Mouse (Mus musculus) neural tube, embryonic 14.5 days (tissue): ENCODE results near the gene Psme3. TPM values are rescaled to one million over a fixed set of nuclear protein-coding genes. Genes with fewer than 3 reads are reported as not detected.
"Not testable (repeated sequence)": the region's sequence is repeated elsewhere in the genome, so short reads cannot be mapped to it uniquely, and the experiment has no call there.

ENCODE experiments used
- ATAC-seq: fragments of 200-750 bp; cut with Nextera tagmentation; 2 replicates; pipeline ENCODE4 v1.8.0; 2017; ENCODE audit warnings: low read depth, mild to moderate bottlenecking, moderate TSS enrichment, moderate library complexity
- H3K27ac ChIP-seq: fragments of 300-500 bp; sonication (generic); 2 replicates; pipeline ENCODE4 v1.5.1; 2014; ENCODE audit warnings: low read depth, mild to moderate bottlenecking, control low read depth, low read length, moderate library complexity, mixed read lengths
- H3K27me3 ChIP-seq: fragments of 300-500 bp; sonication (generic); 2 replicates; pipeline ENCODE4 v1.6.1; 2014; ENCODE audit warnings: low read length; ENCODE audit not compliant: control insufficient read depth, insufficient read depth
- H3K36me3 ChIP-seq: fragments of 300-500 bp; sonication (generic); 2 replicates; pipeline ENCODE4 v1.6.1; 2014; ENCODE audit warnings: low read length, mixed read lengths; ENCODE audit not compliant: control insufficient read depth, insufficient read depth
- H3K4me1 ChIP-seq: fragments of 300-500 bp; sonication (generic); 2 replicates; pipeline ENCODE4 v1.6.1; 2014; ENCODE audit warnings: low read length; ENCODE audit not compliant: control insufficient read depth, insufficient read depth
- H3K4me2 ChIP-seq: fragments of 300-500 bp; sonication (generic); 2 replicates; pipeline ENCODE4 v1.6.1; 2014; ENCODE audit warnings: mild to moderate bottlenecking, low read depth, low read length, control low read depth
- H3K4me3 ChIP-seq: fragments of 300-500 bp; sonication (generic); 2 replicates; pipeline ENCODE4 v1.5.1; 2014; ENCODE audit warnings: low read depth, low read length, control low read depth, mixed read lengths
- H3K9ac ChIP-seq: fragments of 300-500 bp; sonication (generic); replicated peaks from 2 replicates; pipeline ENCODE4 v1.6.1; 2014; ENCODE audit warnings: low read depth, mild to moderate bottlenecking, control low read depth, low read length, mixed read lengths
- H3K9me3 ChIP-seq: fragments of 300-500 bp; sonication (generic); 2 replicates; pipeline ENCODE4 v1.6.1; 2016; ENCODE audit warnings: low read length; ENCODE audit not compliant: control insufficient read depth
- WGBS: fragments of 180-500 bp; shearing (Covaris S2); extraction: QIAGEN DNeasy Blood & Tissue Kit; methylation state at CpG from one replicate; pipeline ENCODE4 v1.1.7; 2014; 5-methylcytosine and 5-hydroxymethylcytosine counted together
- polyA plus RNA-seq: library from polyadenylated mRNA; unstranded; fragments of >200 nt; fragmentation: Nextera tagmentation; extraction: Ambion mirVana; gene quantifications from 2 replicates; pipeline ENCODE4 v1.2.1, GENCODE M21; 2014

Psme3 gene
- polyA plus RNA-seq, 1 experiment from 2014 or later, result 73.3 TPM

DNA sequence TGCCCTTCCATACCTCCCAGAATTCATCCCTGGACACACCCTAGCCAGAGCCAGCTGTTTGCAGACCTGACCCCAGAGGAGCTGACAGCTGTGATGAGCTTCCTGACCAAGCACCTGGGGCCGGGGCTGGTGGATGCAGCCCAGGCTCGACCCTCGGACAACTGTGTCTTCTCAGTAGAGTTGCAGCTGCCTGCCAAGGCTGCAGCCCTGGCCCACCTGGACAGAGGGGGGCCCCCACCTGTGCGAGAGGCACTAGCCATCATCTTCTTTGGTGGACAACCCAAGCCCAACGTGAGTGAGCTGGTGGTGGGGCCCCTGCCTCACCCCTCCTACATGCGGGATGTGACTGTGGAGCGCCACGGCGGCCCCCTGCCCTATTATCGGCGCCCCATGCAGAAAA is 9.2 kb downstream of the Psme3 start:
- H3K9ac ChIP-seq, H3K9me3 ChIP-seq, ATAC-seq, H3K27me3 ChIP-seq, H3K4me1 ChIP-seq, H3K4me3 ChIP-seq, H3K27ac ChIP-seq, H3K4me2 ChIP-seq: not testable (repeated sequence)
- H3K36me3 ChIP-seq, result peaks cover 54% of the 10 kb centered on the region
- 92% methylated on average over 11 of the region's 11 CpGs for WGBS

DNA sequence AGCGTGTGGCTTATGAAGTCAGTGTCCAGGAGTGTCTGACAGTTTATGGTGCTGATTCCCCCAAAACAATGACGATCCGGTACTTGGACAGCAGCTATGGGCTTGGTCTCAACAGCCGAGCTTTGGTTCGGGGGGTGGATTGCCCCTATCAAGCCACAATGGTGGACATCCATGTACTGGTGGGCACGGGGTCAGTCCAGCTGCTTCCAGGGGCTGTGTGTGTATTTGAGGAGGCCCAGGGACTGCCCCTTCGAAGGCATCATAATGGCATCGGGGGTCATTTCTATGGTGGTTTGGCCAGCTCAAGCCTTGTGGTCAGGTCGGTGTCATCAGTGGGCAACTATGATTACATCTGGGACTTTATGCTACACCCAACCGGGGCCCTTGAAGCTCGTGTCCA is 10.1 kb downstream of the Psme3 start:
- H3K4me1 ChIP-seq, result no peaks in the 10 kb centered on the region
- H3K4me2 ChIP-seq, result no peak overlapping the region
- H3K9me3 ChIP-seq, result no peaks in the 10 kb centered on the region
- 86% methylated on average over 11 of the region's 11 CpGs for WGBS
- H3K27me3 ChIP-seq, result no peaks in the 10 kb centered on the region
- H3K4me3 ChIP-seq, result no peak overlapping the region
- no peak overlapping the region for H3K27ac ChIP-seq
- no peak for ATAC-seq
- H3K9ac ChIP-seq, result no peak overlapping the region
- peaks cover 45% of the 10 kb centered on the region for H3K36me3 ChIP-seq

DNA sequence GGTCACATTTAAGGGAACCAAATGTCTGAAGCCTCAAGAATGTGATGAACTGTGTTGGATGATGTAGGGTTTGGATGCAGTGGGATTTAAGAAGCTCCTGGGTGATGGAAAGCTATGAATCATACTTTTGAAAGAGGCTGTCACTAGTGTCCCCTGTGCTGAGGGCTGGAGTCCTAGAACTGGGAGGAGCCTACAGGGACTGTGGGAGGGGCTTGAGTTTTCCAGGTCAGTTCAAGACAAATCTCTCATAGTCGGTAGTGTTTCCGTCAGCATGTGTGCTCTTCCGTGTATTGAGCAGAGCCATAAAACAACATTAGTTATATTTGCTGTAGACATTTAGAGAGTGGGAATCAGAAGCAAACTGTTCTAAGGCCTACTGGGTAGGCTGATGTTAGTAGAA is 11.3 kb downstream of the Psme3 start:
- H3K27ac ChIP-seq, result no peak overlapping the region
- H3K36me3 ChIP-seq, result peaks cover 35% of the 10 kb centered on the region
- H3K27me3 ChIP-seq, result no peaks in the 10 kb centered on the region
- no peak for ATAC-seq
- no peaks in the 10 kb centered on the region for H3K4me1 ChIP-seq
- H3K9ac ChIP-seq, result no peak overlapping the region
- H3K4me3 ChIP-seq, result no peak overlapping the region
- no peak overlapping the region for H3K4me2 ChIP-seq
- no peaks in the 10 kb centered on the region for H3K9me3 ChIP-seq
- WGBS, result 47% methylated on average over 3 of the region's 3 CpGs

DNA sequence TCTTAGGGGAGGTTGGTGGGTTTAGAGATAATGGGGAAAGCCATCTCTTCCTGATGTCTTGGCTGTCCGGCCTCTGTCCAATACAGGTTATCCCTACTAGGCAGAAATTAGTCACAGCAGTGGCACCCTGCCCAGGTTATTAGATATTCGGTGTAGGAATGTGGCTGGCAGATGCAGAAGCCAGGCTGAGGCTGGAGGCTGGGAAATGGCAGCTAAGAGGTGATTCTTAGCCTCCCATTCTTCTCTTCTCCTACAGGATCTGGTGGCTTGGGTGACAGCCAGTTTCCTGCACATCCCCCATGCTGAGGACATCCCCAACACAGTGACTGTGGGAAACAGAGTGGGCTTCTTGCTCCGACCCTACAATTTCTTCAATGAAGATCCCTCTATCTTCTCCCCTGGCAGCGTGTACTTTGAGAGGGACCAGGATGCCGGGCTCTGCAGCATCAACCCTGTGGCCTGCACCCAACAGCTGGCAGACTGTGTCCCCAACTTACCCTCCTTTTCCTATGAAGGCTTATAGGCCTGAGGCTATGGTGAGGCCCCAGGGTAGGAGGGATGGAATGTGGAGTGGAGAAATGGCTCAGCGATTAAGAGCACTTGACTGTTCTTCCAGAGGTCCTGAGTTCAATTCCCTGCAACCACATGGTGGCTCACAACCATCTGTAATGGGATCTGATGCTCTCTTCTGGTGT is 13.1 kb downstream of the Psme3 start:
- ATAC-seq, result no peak
- H3K27me3 ChIP-seq, result no peaks in the 10 kb centered on the region
- H3K4me3 ChIP-seq, result no peak overlapping the region
- H3K27ac ChIP-seq, result no peak overlapping the region; the same call in 1 of the 2 replicates
- no peaks in the 10 kb centered on the region for H3K9me3 ChIP-seq
- WGBS, result 81% methylated on average over 6 of the region's 6 CpGs
- H3K4me2 ChIP-seq, result no peak overlapping the region
- H3K36me3 ChIP-seq, result peaks cover 18% of the 10 kb centered on the region
- H3K4me1 ChIP-seq, result no peaks in the 10 kb centered on the region
- H3K9ac ChIP-seq, result no peak overlapping the region

DNA sequence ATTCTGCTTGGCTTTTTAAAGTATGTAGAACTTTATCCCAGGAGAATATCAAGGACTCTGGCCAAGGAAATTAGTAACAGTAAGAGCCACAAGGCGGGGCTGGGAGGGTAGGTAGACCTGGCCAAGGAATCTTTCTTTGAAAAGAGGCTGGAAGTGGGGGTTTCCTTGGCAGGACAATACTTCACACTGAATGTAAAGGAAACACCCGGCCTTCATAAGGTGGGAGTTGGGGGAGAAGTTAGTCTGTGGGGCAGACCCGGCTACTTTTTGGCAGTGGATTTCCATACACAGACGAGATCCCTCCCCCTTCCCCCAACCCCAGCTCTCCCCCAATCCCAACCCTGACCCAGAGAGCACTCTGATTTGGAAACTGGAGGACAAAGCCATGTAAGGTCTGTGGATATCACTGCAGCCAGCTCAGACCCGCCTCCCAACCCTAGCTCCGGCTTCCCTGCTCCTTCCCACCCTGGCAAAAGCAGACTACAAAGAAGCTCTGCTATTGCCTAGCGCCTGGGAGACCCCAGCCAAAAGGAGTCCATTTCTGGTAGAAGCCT is 14.4 kb downstream of the Psme3 start, which contains the start of gene Aoc3:
Gene Aoc3, plus strand, starts transcription at position 235 of the 554 bp plus-strand sequence.
- WGBS, result 70% methylated on average over 7 of the region's 7 CpGs
- ATAC-seq, result no peak

DNA sequence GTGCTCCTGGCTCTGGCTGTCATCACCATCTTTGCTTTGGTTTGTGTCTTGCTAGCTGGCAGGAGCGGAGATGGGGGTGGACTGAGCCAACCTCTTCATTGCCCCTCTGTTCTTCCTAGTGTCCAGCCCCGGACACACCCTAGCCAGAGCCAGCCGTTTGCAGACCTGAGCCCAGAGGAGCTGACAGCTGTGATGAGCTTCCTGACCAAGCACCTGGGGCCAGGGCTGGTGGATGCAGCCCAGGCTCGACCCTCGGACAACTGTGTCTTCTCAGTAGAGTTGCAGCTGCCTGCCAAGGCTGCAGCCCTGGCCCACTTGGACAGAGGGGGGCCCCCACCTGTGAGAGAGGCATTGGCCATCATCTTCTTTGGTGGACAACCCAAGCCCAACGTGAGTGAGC is 14.9 kb downstream of the Psme3 start:
- H3K27ac ChIP-seq, H3K36me3 ChIP-seq, H3K27me3 ChIP-seq, H3K4me1 ChIP-seq, ATAC-seq, H3K4me2 ChIP-seq, H3K9ac ChIP-seq, H3K9me3 ChIP-seq, H3K4me3 ChIP-seq: not testable (repeated sequence)
- 82% methylated on average over 4 of the region's 6 CpGs for WGBS

More for the DNA sequence above, 14.4 kb downstream of the Psme3 start, which contains the start of gene Aoc3:
- H3K4me2 ChIP-seq, result no peak within 1 kb of the TSS
- no peak within 1 kb of the TSS for H3K27ac ChIP-seq
- H3K36me3 ChIP-seq, result peaks cover 7% of the 10 kb centered on the region; the same call in 1 of the 2 replicates
- H3K9ac ChIP-seq, result no peak within 1 kb of the TSS
- H3K4me1 ChIP-seq, result no peaks in the 10 kb centered on the region
- H3K9me3 ChIP-seq, result no peaks in the 10 kb centered on the region
- no peak within 1 kb of the TSS for H3K4me3 ChIP-seq
- no peaks in the 10 kb centered on the region for H3K27me3 ChIP-seq

DNA sequence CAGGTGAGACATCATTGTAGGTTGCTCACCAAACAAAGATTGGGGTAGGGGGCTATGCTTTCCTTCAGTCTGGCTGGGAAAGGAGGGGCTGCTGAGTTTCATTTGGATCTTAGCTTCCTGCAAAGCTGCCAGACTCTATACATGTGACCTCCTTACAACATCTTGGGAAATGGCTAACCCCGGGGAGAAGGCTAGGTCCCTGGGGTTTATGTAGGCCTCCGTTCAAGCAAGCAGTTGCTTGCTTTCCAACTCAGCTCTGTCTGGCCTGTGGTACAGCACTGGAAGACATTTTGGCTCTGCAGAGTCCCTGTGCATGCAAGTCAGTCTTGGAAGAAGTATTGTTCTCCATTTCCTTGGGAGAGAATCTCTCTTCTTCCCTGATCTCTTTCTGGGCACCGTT is 16.5 kb downstream of the Psme3 start:
- no peak for ATAC-seq
- Histone ChIP-seq H3K36me3 (no peaks in the 10 kb centered on the region), H3K9me3 (no peaks in the 10 kb centered on the region), H3K4me3 (no peak overlapping the region), H3K9ac (no peak overlapping the region), H3K4me1 (peaks cover 2% of the 10 kb centered on the region; the same call in 1 of the 2 replicates), H3K27ac (no peak overlapping the region), H3K27me3 (no peaks in the 10 kb centered on the region), H3K4me2 (no peak overlapping the region)
- WGBS, result 89% methylated on average over 3 of the region's 3 CpGs

DNA sequence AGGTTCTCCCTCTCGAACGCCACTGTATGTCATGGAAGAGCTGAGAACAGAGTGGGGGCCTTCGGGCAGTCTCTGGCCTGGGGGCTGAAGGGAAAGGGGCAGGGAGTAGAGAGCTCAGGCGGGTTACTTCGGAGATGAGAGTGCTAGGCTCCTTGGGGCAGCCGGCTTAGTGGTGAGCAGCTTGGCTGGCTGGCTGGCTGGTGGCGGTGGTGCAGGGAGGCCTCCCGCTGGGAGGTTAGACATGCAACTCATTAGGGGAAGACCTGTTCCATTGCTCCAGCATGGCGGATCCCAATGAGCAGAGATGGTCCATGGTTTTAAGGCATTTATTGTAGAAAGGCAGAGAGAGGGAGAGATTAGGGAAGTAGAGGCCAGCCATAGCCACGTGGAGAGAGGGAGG is 18.0 kb downstream of the Psme3 start:
- no peak overlapping the region for H3K9ac ChIP-seq
- H3K4me3 ChIP-seq, result no peak overlapping the region
- no peaks in the 10 kb centered on the region for H3K27me3 ChIP-seq
- ATAC-seq, result no peak
- H3K4me1 ChIP-seq, result peaks cover 4% of the 10 kb centered on the region; the same call in 1 of the 2 replicates
- no peaks in the 10 kb centered on the region for H3K36me3 ChIP-seq
- no peak overlapping the region for H3K4me2 ChIP-seq
- H3K9me3 ChIP-seq, result no peaks in the 10 kb centered on the region
- 29% methylated on average over 10 of the region's 10 CpGs for WGBS
- H3K27ac ChIP-seq, result no peak overlapping the region

DNA sequence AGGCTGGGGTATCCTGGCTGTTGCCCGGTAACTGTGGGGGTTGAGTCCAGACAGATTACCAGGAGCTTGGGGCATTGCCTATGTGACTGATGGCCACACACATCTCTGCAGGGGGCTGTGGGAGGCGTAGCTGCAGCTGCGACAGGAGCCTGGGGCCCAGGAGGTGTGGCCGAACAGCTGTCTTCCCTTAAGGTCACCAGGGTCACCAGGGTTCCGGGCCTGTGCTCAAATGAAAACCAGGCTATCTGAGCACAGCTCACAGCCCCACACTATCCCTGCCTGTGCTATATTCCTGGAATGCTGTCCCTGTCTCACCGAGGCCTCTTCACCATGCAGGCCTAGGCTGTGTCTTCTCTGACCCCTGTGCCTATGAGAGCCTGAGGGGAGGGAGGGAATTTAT is 18.5 kb downstream of the Psme3 start:
- H3K4me3 ChIP-seq, result no peak overlapping the region
- H3K4me2 ChIP-seq, result no peak overlapping the region
- H3K4me1 ChIP-seq, result peaks cover 4% of the 10 kb centered on the region; the same call in 1 of the 2 replicates
- no peak overlapping the region for H3K9ac ChIP-seq
- H3K36me3 ChIP-seq, result no peaks in the 10 kb centered on the region
- 4% methylated on average over 6 of the region's 6 CpGs for WGBS
- no peak for ATAC-seq
- H3K27ac ChIP-seq, result no peak overlapping the region
- H3K9me3 ChIP-seq, result no peaks in the 10 kb centered on the region
- no peaks in the 10 kb centered on the region for H3K27me3 ChIP-seq
